ENCODE assay signal across 10 mouse cellular contexts in genomic region chrX:100728947-100729346, GRCm38 (mm10). TPM values are rescaled to one million over a fixed set of nuclear protein-coding genes. Genes with fewer than 3 reads are reported as not detected.
DNase-seq lines count a peak whose midpoint lies in the region; ATAC-seq lines count a peak whose summit lies in the region.
"Had no signal": no experiment of that assay in that cellular context is flagged by ENCODE, and none has a peak within 500 bp of the region (broad histone marks: within the 10 kb centered on the region; RNA-seq: fewer than 3 reads in every experiment).

No protein-coding gene starts in this region.

- H3K27ac ChIP-seq in hindbrain, embryonic 12.5 days: peak overlapping the region; percentile 71
- H3K27ac ChIP-seq in neural tube, embryonic 13.5 days (replicated peaks): peak overlapping the region; percentile 71
- H3K27ac ChIP-seq: heart, embryonic 13.5 days; liver, embryonic 13.5 days had no signal

- no peak overlapping the region for H3K9ac ChIP-seq in hindbrain, embryonic 12.5 days
- no peak overlapping the region for H3K9ac ChIP-seq in neural tube, embryonic 13.5 days
- H3K9ac ChIP-seq: heart, embryonic 13.5 days; liver, embryonic 13.5 days had no signal

- DNase-seq in cerebellum, postnatal 4 days (ENCODE audit: low spot score in 2 of 2): peak; percentile 24 to 44
- no peak for DNase-seq in cerebellum, postnatal 36 days
- peak; percentile 16 to 46 for DNase-seq in lung, postnatal 4 days
- DNase-seq in lung, postnatal 36 days: no peak
- DNase-seq in B cell, adult 2 months: no peak
- DNase-seq: liver, embryonic 13.5 days had no signal

- H3K4me2 ChIP-seq in hindbrain, embryonic 12.5 days (replicated peaks): no peak overlapping the region
- H3K4me2 ChIP-seq in neural tube, embryonic 13.5 days: 0 out of 2 replicates have a peak overlapping the region, but pooled peaks have one; percentile 7
- H3K4me2 ChIP-seq: liver, embryonic 13.5 days had no signal

- peak; percentile 75 for ATAC-seq in hindbrain, embryonic 12.5 days (ENCODE audit: low FRiP score)
- peak; percentile 67 for ATAC-seq in neural tube, embryonic 13.5 days (ENCODE audit: low read depth)
- ATAC-seq in granulocyte monocyte progenitor cell, adult 5-6 weeks (replicated peaks; ENCODE audit: poor library complexity, severe bottlenecking): no peak

- no peak overlapping the region for H3K4me3 ChIP-seq in hindbrain, embryonic 12.5 days
- H3K4me3 ChIP-seq in neural tube, embryonic 13.5 days: no peak overlapping the region
- H3K4me3 ChIP-seq: heart, embryonic 13.5 days; liver, embryonic 13.5 days had no signal

- no peaks in the 10 kb centered on the region for H3K36me3 ChIP-seq in hindbrain, embryonic 12.5 days
- no peaks in the 10 kb centered on the region for H3K36me3 ChIP-seq in neural tube, embryonic 13.5 days

- H3K9me3 ChIP-seq in hindbrain, embryonic 12.5 days (replicated peaks): no peaks in the 10 kb centered on the region
- no peaks in the 10 kb centered on the region for H3K9me3 ChIP-seq in neural tube, embryonic 13.5 days
- H3K9me3 ChIP-seq: heart, embryonic 13.5 days; liver, embryonic 13.5 days had no signal

- H3K4me1 ChIP-seq in hindbrain, embryonic 12.5 days: peaks cover 18% of the 10 kb centered on the region
- peaks cover 16% of the 10 kb centered on the region for H3K4me1 ChIP-seq in neural tube, embryonic 13.5 days (replicated peaks)
- H3K4me1 ChIP-seq: liver, embryonic 13.5 days had no signal

- peaks cover 13% of the 10 kb centered on the region for H3K27me3 ChIP-seq in hindbrain, embryonic 12.5 days
- peaks cover 5% of the 10 kb centered on the region for H3K27me3 ChIP-seq in neural tube, embryonic 13.5 days

- WGBS in hindbrain, embryonic 12.5 days: 18% methylated on average over 1 of the region's 1 CpGs
- 37% methylated on average over 1 of the region's 1 CpGs for WGBS in neural tube, embryonic 13.5 days

RNA-seq across cellular contexts. Expression of gene Gdpd2, which starts 0.7 kb away (rescaled TPM):
- 16.4 and 22.2 TPM in 2 replicates for polyA plus RNA-seq in hindbrain, embryonic 12.5 days (2016; fragmentation: Nextera tagmentation; extraction: Ambion mirVana)
- polyA plus RNA-seq in neural tube, embryonic 13.5 days (2015; fragmentation: Nextera tagmentation; extraction: Ambion mirVana): 21.4 and 27.8 TPM in 2 replicates
- total RNA-seq in granulocyte monocyte progenitor cell, adult 5-6 weeks (2014; fragmentation: Nextera tagmentation): not detected in 2 replicates
- total RNA-seq in granulocyte monocyte progenitor cell, adult 5-6 weeks (2017): not detected in 2 replicates

RNA-seq across cellular contexts. Expression of gene Dlg3, which starts 38.6 kb away (rescaled TPM):
- polyA plus RNA-seq in hindbrain, embryonic 12.5 days (2016; fragmentation: Nextera tagmentation; extraction: Ambion mirVana): 14.8 and 16.4 TPM in 2 replicates
- polyA plus RNA-seq in neural tube, embryonic 13.5 days (2015; fragmentation: Nextera tagmentation; extraction: Ambion mirVana): 5.2 and 6.9 TPM in 2 replicates
- 3.3 and 6.3 TPM in 2 replicates for total RNA-seq in granulocyte monocyte progenitor cell, adult 5-6 weeks (2014; fragmentation: Nextera tagmentation)
- 2.7 and 4.1 TPM in 2 replicates for total RNA-seq in granulocyte monocyte progenitor cell, adult 5-6 weeks (2017)

Comparison
In these comparisons a context has a peak if more than half of its experiments do, and no peak if none do; other contexts are left out.
1. DNase-seq: peak in cerebellum, postnatal 4 days (2 of 2) and lung, postnatal 4 days (2 of 2); none in cerebellum, postnatal 36 days (0 of 2), lung, postnatal 36 days (single experiment) and B cell, adult 2 months (0 of 2).